Mouse (Mus musculus): ENCODE results near the gene Sh3d19. TPM values are rescaled to one million over a fixed set of nuclear protein-coding genes. Genes with fewer than 3 reads are reported as not detected.

Gene Sh3d19
- polyA plus RNA-seq, 1 experiment from 2014 or later: 15.6 TPM

GRCm38 (mm10) chr3:86016965-86017364, 46.1 kb downstream of the Sh3d19 start:
- H3K4me2 ChIP-seq: no peak overlapping the region
- no peak overlapping the region for H3K9ac ChIP-seq
- no peaks in the 10 kb centered on the region for H3K4me1 ChIP-seq
- WGBS: 85% methylated on average over 1 of the region's 1 CpGs
- H3K36me3 ChIP-seq (replicated peaks): no peaks in the 10 kb centered on the region
- no peaks in the 10 kb centered on the region for H3K27me3 ChIP-seq (replicated peaks)
- no peaks in the 10 kb centered on the region for H3K9me3 ChIP-seq
- ATAC-seq (replicated peaks): no peak
- no peak overlapping the region for H3K27ac ChIP-seq
- H3K4me3 ChIP-seq: no peak overlapping the region

GRCm38 (mm10) chr3:86017484-86017883, 46.6 kb downstream of the Sh3d19 start:
- Histone ChIP-seq H3K9ac (no peak overlapping the region), H3K27me3 (replicated peaks) (no peaks in the 10 kb centered on the region), H3K36me3 (replicated peaks) (no peaks in the 10 kb centered on the region), H3K4me1 (no peaks in the 10 kb centered on the region), H3K9me3 (no peaks in the 10 kb centered on the region), H3K4me3 (no peak overlapping the region), H3K27ac (no peak overlapping the region), H3K4me2 (no peak overlapping the region)
- WGBS: 77% methylated on average over 8 of the region's 8 CpGs
- ATAC-seq (replicated peaks): no peak

DNA sequence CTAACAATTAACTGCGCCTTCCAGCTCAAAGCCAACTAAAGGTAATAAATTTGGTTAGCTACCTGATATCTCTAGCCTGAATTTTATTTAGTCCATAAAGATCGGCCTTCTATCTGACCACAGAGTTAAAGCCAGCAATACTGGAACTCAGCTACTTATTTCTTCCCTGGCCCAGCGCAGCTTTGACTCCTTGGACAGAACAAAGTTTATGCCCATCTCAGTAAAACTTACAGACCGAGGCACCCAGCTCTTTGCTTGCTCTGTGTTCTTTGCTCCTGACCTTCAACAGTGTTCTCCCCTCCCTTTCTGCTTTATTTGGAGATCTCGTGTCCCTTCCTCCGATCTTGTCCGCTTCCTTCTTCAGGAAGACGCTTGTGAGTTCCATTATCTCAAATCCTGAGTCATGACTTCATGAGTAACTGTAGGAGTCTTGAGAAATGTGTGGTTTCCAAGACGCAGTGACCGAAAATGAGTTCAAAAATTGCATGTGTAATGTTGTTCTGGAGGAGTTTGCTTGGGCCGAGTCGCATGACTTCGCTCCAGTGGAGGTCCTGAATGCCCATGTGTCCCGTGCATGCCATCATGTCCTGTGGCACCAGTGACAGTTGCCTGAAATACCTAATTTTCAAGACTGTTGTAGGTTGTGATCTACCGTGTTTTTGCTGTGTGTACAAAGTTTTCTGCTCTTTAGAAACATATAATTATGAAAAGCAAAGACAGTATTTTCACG, 50.2 kb downstream of the Sh3d19 start:
- H3K4me3 ChIP-seq: no peak overlapping the region
- no peak for ATAC-seq (replicated peaks)
- no peak overlapping the region for H3K27ac ChIP-seq
- H3K9ac ChIP-seq: no peak overlapping the region
- no peaks in the 10 kb centered on the region for H3K36me3 ChIP-seq (replicated peaks)
- H3K4me1 ChIP-seq: no peaks in the 10 kb centered on the region
- H3K4me2 ChIP-seq: no peak overlapping the region
- WGBS: 94% methylated on average over 16 of the region's 16 CpGs
- no peaks in the 10 kb centered on the region for H3K27me3 ChIP-seq (replicated peaks)
- H3K9me3 ChIP-seq: no peaks in the 10 kb centered on the region

- Histone ChIP-seq H3K4me2 (no peak overlapping the region), H3K27me3 (replicated peaks) (no peaks in the 10 kb centered on the region), H3K9ac (no peak overlapping the region), H3K27ac (no peak overlapping the region), H3K4me1 (no peaks in the 10 kb centered on the region), H3K4me3 (no peak overlapping the region), H3K36me3 (replicated peaks) (no peaks in the 10 kb centered on the region), H3K9me3 (no peaks in the 10 kb centered on the region)
- ATAC-seq (replicated peaks): no peak
- 76% methylated on average over 4 of the region's 4 CpGs for WGBS
Measured at GRCm38 (mm10) chr3:86021651-86022050, 50.7 kb downstream of the Sh3d19 start.

- Histone ChIP-seq H3K36me3 (replicated peaks) (no peaks in the 10 kb centered on the region), H3K27ac (no peak overlapping the region), H3K9me3 (no peaks in the 10 kb centered on the region), H3K9ac (no peak overlapping the region), H3K4me2 (no peak overlapping the region), H3K27me3 (replicated peaks) (no peaks in the 10 kb centered on the region), H3K4me3 (no peak overlapping the region), H3K4me1 (no peaks in the 10 kb centered on the region)
- 90% methylated on average over 12 of the region's 12 CpGs for WGBS
- no peak for ATAC-seq (replicated peaks)
Measured at GRCm38 (mm10) chr3:86024065-86024795, 53.3 kb downstream of the Sh3d19 start.

GRCm38 (mm10) chr3:86025341-86026137, 54.6 kb downstream of the Sh3d19 start:
- H3K4me3 ChIP-seq: no peak overlapping the region
- ATAC-seq (replicated peaks): no peak
- no peaks in the 10 kb centered on the region for H3K4me1 ChIP-seq
- H3K27ac ChIP-seq: no peak overlapping the region
- no peak overlapping the region for H3K9ac ChIP-seq
- WGBS: 94% methylated on average over 20 of the region's 20 CpGs
- H3K27me3 ChIP-seq (replicated peaks): no peaks in the 10 kb centered on the region
- no peaks in the 10 kb centered on the region for H3K36me3 ChIP-seq (replicated peaks)
- no peak overlapping the region for H3K4me2 ChIP-seq
- no peaks in the 10 kb centered on the region for H3K9me3 ChIP-seq

DNA sequence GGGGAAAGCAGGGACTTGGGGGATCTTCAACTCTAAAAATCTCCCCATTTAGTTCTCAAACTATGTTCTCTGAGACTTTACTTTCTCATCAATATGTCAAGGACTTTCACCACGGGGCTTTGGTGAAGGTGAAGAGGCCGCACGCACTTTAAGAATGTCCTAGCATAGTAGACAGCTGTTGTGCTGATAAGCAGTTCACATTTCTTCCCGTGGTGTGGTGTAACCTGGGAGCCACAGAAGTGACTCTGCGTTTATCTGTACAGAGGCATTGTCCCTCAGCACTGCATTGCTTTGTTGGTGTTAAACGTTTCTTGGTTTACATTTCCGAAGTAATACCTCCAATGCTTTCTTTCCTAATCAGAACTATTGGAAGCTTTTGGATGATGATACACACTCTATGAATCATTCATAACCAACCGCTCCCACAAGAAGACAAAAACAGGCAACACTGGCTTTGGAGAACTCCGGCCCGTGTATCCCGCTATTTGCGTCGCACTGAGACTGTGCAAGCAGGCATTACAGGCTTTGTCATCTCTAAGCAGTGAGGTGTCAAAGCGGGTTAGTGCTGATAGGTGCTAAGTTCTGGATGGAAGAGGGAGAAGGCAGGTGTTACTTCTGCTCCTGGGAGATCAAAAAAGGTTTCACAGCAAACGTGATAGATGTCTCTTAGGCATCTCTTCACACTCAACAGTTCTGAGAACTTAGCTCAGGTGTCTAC, 57.9 kb downstream of the Sh3d19 start:
- no peaks in the 10 kb centered on the region for H3K4me1 ChIP-seq
- H3K36me3 ChIP-seq (replicated peaks): no peaks in the 10 kb centered on the region
- H3K27me3 ChIP-seq (replicated peaks): no peaks in the 10 kb centered on the region
- ATAC-seq (replicated peaks): no peak
- no peak overlapping the region for H3K4me2 ChIP-seq
- WGBS: 84% methylated on average over 15 of the region's 15 CpGs
- H3K9me3 ChIP-seq: no peaks in the 10 kb centered on the region
- H3K4me3 ChIP-seq: no peak overlapping the region
- no peak overlapping the region for H3K27ac ChIP-seq
- H3K9ac ChIP-seq: no peak overlapping the region

DNA sequence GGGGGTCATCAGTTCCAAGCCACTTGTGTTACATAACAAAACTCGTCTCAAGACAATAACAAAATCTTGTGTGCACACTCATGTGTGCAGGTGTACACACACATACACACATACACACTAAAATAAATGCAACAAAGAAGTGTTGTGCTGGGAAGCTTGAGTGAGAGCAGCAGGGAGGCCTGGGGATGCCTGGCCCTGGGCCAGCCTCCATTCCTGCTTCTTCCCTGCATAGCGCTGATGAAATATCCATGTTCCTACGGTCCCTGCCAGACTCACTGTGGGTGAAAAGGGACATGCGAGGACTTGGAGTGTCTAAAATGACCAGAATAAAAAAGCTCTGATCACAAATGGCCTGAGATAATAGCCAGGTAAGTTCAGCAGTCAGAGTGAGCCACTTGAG, 59.7 kb downstream of the Sh3d19 start:
- Histone ChIP-seq H3K27me3 (replicated peaks) (no peaks in the 10 kb centered on the region), H3K4me1 (no peaks in the 10 kb centered on the region), H3K4me2 (no peak overlapping the region), H3K9me3 (no peaks in the 10 kb centered on the region), H3K9ac (no peak overlapping the region), H3K36me3 (replicated peaks) (no peaks in the 10 kb centered on the region), H3K4me3 (no peak overlapping the region), H3K27ac (no peak overlapping the region)
- 80% methylated on average over 4 of the region's 4 CpGs for WGBS
- no peak for ATAC-seq (replicated peaks)

DNA sequence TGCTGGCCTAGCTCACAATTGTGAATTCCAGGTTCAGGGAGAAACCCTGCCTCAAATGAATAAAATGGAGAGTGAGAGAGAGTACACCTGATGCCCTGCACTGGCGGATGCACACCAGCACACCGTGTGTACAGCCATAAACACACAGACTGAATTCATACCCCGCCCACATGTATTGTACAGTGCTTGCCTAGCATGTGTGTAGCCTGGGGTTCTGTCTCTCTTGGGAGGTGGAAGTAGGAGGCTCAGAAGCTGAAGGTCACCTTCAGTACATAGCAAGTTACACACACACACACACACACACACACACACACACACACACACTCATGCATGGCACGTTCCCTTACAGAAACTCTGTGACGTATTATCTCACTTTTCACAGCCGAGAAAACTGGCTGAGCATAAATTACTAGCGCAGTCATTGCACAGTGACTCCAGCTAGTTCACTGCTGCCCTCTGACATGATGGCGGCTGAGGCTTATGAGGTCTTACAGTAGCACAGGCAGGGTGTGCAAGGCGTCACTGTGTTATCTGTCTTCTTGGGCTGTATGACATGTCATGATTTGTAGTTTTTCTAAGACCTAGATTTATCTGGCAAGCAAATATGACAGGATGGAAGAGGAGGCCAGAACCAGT, 62.7 kb downstream of the Sh3d19 start:
- Histone ChIP-seq H3K9me3 (no peaks in the 10 kb centered on the region), H3K4me2 (no peak overlapping the region), H3K9ac (no peak overlapping the region), H3K27ac (no peak overlapping the region), H3K36me3 (replicated peaks) (no peaks in the 10 kb centered on the region), H3K27me3 (replicated peaks) (no peaks in the 10 kb centered on the region), H3K4me3 (no peak overlapping the region), H3K4me1 (peaks cover 1% of the 10 kb centered on the region; the same call in 1 of the 2 replicates)
- 84% methylated on average over 9 of the region's 9 CpGs for whole genome bisulfite sequencing
- ATAC-seq (replicated peaks): no peak

- Histone ChIP-seq H3K9me3 (no peaks in the 10 kb centered on the region), H3K4me2 (no peak overlapping the region), H3K9ac (no peak overlapping the region), H3K4me1 (peaks cover 5% of the 10 kb centered on the region; the same call in 1 of the 2 replicates), H3K27ac (no peak overlapping the region), H3K36me3 (replicated peaks) (no peaks in the 10 kb centered on the region; the same call in 1 of the 2 replicates), H3K4me3 (no peak overlapping the region), H3K27me3 (replicated peaks) (no peaks in the 10 kb centered on the region)
- 85% methylated on average over 9 of the region's 9 CpGs for WGBS
- no peak for ATAC-seq (replicated peaks)
Measured at GRCm38 (mm10) chr3:86037926-86038484, 67.1 kb downstream of the Sh3d19 start.

DNA sequence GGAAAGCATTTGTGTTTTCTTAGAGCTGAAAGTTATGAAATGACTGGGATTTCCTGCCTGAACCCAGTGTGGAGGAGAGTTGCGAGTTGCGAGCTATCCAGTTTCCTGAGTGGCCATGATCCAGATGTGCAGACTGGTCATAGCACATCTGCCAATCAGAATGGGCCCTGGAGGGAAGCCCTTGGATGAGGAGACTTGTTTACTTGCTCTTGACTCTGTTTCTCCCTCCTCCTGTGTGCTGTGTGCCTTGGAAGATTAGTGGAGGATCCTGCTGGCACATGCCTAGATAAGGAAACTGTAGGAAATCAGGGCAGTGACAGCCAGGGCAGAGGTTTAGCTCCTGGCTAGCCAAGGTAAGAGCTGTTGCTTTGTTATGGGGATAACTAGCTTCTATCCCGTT, 67.7 kb downstream of the Sh3d19 start:
- no peak for ATAC-seq (replicated peaks)
- 54% methylated on average over 3 of the region's 3 CpGs for WGBS
- peaks cover 5% of the 10 kb centered on the region; the same call in 1 of the 2 replicates for H3K4me1 ChIP-seq
- H3K9ac ChIP-seq: no peak overlapping the region
- H3K4me2 ChIP-seq: no peak overlapping the region
- H3K27ac ChIP-seq: no peak overlapping the region; the same call in 1 of the 2 replicates
- no peaks in the 10 kb centered on the region for H3K27me3 ChIP-seq (replicated peaks)
- H3K9me3 ChIP-seq: no peaks in the 10 kb centered on the region
- no peak overlapping the region for H3K4me3 ChIP-seq
- no peaks in the 10 kb centered on the region; the same call in 1 of the 2 replicates for H3K36me3 ChIP-seq (replicated peaks)

All from midbrain, embryonic 15.5 days (tissue).